Mouse (Mus musculus): ENCODE data around the gene Kcnip3.
A peak's percentile ranks its signal among the peaks of the same experiment; 100 is the strongest.

Gene Kcnip3

GRCm38 (mm10) chr2:127517081-127517480, 4.8 kb downstream of the Kcnip3 start:
- DNase-seq, result peak; percentile 66

GRCm38 (mm10) chr2:127514380-127515124, 7.3 kb downstream of the Kcnip3 start:
- no peak for DNase-seq

- no peak for DNase-seq
These were observed 8.7 kb downstream of the Kcnip3 start for GRCm38 (mm10) chr2:127513244-127513643.

- DNase-seq, result no peak
These were observed 10.5 kb downstream of the Kcnip3 start for GRCm38 (mm10) chr2:127511426-127511825.

- peak; percentile 29 for DNase-seq
These were observed 13.8 kb downstream of the Kcnip3 start for GRCm38 (mm10) chr2:127507967-127508660.

GRCm38 (mm10) chr2:127507077-127507774, 14.7 kb downstream of the Kcnip3 start:
- DNase-seq, result peak; percentile 87

- DNase-seq, result no peak
These were observed 15.7 kb downstream of the Kcnip3 start for GRCm38 (mm10) chr2:127506131-127506632.

GRCm38 (mm10) chr2:127505196-127505595, 16.7 kb downstream of the Kcnip3 start:
- DNase-seq, result no peak

GRCm38 (mm10) chr2:127503751-127504549, 17.9 kb downstream of the Kcnip3 start:
- DNase-seq, result peak; percentile 58

- DNase-seq, result no peak
These were observed 20.8 kb downstream of the Kcnip3 start for GRCm38 (mm10) chr2:127501061-127501460.

- DNase-seq, result peak; percentile 21
These were observed 23.1 kb downstream of the Kcnip3 start for GRCm38 (mm10) chr2:127498750-127499149.

GRCm38 (mm10) chr2:127496321-127496720, 25.6 kb downstream of the Kcnip3 start:
- no peak for DNase-seq

- peak; percentile 42 for DNase-seq
These were observed 37.3 kb downstream of the Kcnip3 start for GRCm38 (mm10) chr2:127484476-127485170.

GRCm38 (mm10) chr2:127483001-127483400, 38.9 kb downstream of the Kcnip3 start:
- DNase-seq, result no peak

- DNase-seq, result peak; percentile 45
These were observed 39.4 kb downstream of the Kcnip3 start for GRCm38 (mm10) chr2:127482533-127482911.

GRCm38 (mm10) chr2:127481841-127482532, 39.9 kb downstream of the Kcnip3 start:
- DNase-seq, result no peak

GRCm38 (mm10) chr2:127479763-127480162, 42.1 kb downstream of the Kcnip3 start:
- DNase-seq, result no peak

GRCm38 (mm10) chr2:127479210-127479609, 42.7 kb downstream of the Kcnip3 start:
- DNase-seq, result no peak

GRCm38 (mm10) chr2:127472279-127472678, 49.6 kb downstream of the Kcnip3 start:
- DNase-seq, result no peak

GRCm38 (mm10) chr2:127471281-127471680, 50.6 kb downstream of the Kcnip3 start:
- DNase-seq, result no peak

- no peak for DNase-seq
These were observed 51.2 kb downstream of the Kcnip3 start for GRCm38 (mm10) chr2:127470661-127471060.
